Mouse (Mus musculus) pancreas, adult 10 weeks (tissue): ENCODE results near the gene Slitrk3. TPM values are rescaled to one million over a fixed set of nuclear protein-coding genes. Genes with fewer than 3 reads are reported as not detected.

ENCODE experiments used
- polyA plus RNA-seq: library from polyadenylated mRNA; stranded (reverse); fragments of 350-450 nt; fragmentation: Illumina TruSeq; extraction: RNeasy Lipid Tissue Mini Kit (QIAGEN cat#74804); gene quantifications from one replicate; pipeline ENCODE4 v1.2.3, GENCODE M21; 2015; ENCODE audit warnings: low read depth, low replicate concordance; ENCODE audit not compliant: insufficient read depth

Gene Slitrk3
- not detected for polyA plus RNA-seq

DNA sequence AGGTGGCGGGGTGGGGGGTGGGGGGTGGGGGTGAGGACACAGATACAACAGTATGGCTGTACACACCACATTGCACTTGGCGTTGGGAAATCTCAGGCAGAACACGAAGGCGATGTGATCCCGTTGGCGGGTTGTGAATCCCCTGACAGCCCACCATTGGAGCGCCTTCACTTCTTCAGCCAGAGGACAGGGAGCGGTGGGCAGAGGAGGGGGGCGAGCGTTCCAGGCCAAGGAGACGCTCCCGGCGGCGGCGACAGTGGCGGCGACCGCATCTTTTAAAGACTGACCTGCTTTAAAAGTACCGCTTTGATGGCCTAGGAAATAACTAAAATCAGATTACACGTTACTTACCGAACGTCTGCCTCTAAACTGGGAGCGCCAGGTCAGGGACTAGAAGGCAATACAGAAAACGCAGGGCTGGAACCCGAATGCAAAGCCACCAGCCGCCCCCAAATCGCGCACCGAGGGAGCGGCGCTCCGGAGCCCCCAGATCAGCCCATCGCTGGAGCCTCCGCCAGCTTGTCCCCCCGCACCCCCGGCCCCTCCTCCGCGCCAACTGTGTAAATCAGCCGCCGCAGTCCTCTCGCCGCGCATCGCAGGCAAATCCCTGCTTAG, at the start of gene Slitrk3:
Slitrk3 (minus strand) TSS at position 607 of the 615 bp plus-strand sequence.

Other genes starting within 250 kb of the Slitrk3 start
- not detected for gene Sis, start 89.9 kb downstream of the Slitrk3 start, polyA plus RNA-seq